In the genomic region with DNA sequence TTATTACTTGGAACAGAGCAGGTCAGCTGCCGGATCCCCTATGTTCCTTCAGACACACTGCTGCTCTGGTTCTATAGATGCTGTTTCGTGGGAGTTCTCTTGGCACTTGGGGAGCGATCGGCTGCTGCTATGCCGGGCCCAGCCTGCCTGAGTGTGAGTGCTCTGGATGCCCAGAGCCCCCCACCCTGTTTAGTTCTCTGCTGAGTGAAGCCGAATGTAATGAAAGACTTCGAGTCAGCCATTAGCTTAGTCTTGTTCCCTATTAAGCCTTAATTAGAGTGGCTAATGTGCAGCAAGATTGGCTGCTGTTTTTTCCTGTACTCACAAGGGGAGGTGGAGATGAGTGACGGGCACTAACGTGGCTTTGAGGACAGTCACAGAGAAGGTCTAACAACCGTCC, we compare ENCODE assay signal across 14 mouse cellular contexts. TPM values are rescaled to one million over a fixed set of nuclear protein-coding genes. Genes with fewer than 3 reads are reported as not detected.
A peak's percentile ranks its signal among the peaks of the same experiment; 100 is the strongest.
DNase-seq lines count a peak whose midpoint lies in the region; ATAC-seq and TF ChIP-seq lines count a peak whose summit lies in the region.
"Had no signal": no experiment of that assay in that cellular context is flagged by ENCODE, and none has a peak within 500 bp of the region (broad histone marks: within the 10 kb centered on the region; RNA-seq: fewer than 3 reads in every experiment).

No protein-coding gene starts in this region.

- H3K9me3 ChIP-seq in kidney, embryonic 15.5 days (replicated peaks): no peaks in the 10 kb centered on the region
- no peaks in the 10 kb centered on the region for H3K9me3 ChIP-seq in embryonic facial prominence, embryonic 11.5 days (replicated peaks; ENCODE audit: control insufficient read depth, low read length)
- no peaks in the 10 kb centered on the region for H3K9me3 ChIP-seq in forebrain, embryonic 14.5 days (replicated peaks; ENCODE audit: control insufficient read depth, low read length)
- H3K9me3 ChIP-seq in midbrain, embryonic 16.5 days (replicated peaks; ENCODE audit: control insufficient read depth, low read length, poor library complexity, severe bottlenecking): no peaks in the 10 kb centered on the region

- DNase-seq in kidney, adult 2 months: no peak
- no peak for DNase-seq in embryonic facial prominence, embryonic 11.5 days (ENCODE audit: low spot score)
- peak; percentile 60 for DNase-seq in forebrain, embryonic 14.5 days (ENCODE audit: low spot score)
- DNase-seq in cerebellum, adult 11 months: no peak
- DNase-seq: cerebellum, adult 11-12 months; gastrocnemius, adult 2 months; heart, postnatal 10 days; kidney, adult 18-20 months; thymus, adult 18-20 months had no signal

- peaks cover 29% of the 10 kb centered on the region for H3K27me3 ChIP-seq in kidney, embryonic 15.5 days
- no peaks in the 10 kb centered on the region for H3K27me3 ChIP-seq in kidney, adult 2 months (replicated peaks; ENCODE audit: control insufficient read depth, insufficient read depth, low read length)
- H3K27me3 ChIP-seq in embryonic facial prominence, embryonic 11.5 days (ENCODE audit: control insufficient read depth, insufficient read depth, low read length): no peaks in the 10 kb centered on the region
- H3K27me3 ChIP-seq in forebrain, embryonic 14.5 days (replicated peaks; ENCODE audit: control insufficient read depth, insufficient read depth, low read length): no peaks in the 10 kb centered on the region
- H3K27me3 ChIP-seq in midbrain, embryonic 16.5 days (ENCODE audit: control insufficient read depth, insufficient read depth, low read depth, low read length): no peaks in the 10 kb centered on the region

- no peak overlapping the region for H3K27ac ChIP-seq in kidney, embryonic 15.5 days
- no peak overlapping the region for H3K27ac ChIP-seq in kidney, adult 2 months (ENCODE audit: insufficient read depth, low read depth, low read length)
- H3K27ac ChIP-seq in embryonic facial prominence, embryonic 11.5 days (replicated peaks; ENCODE audit: low read depth, low read length): no peak overlapping the region
- H3K27ac ChIP-seq in forebrain, embryonic 14.5 days (ENCODE audit: low read depth, low read length): no peak overlapping the region
- H3K27ac ChIP-seq in midbrain, embryonic 16.5 days (ENCODE audit: low read length): no peak overlapping the region
- H3K27ac ChIP-seq: gastrocnemius, adult 2 months had no signal

- no peak overlapping the region for H3K9ac ChIP-seq in kidney, embryonic 15.5 days
- no peak overlapping the region for H3K9ac ChIP-seq in embryonic facial prominence, embryonic 11.5 days (replicated peaks; ENCODE audit: low read length)
- H3K9ac ChIP-seq in forebrain, embryonic 14.5 days (ENCODE audit: low read length): no peak overlapping the region
- no peak overlapping the region for H3K9ac ChIP-seq in midbrain, embryonic 16.5 days (ENCODE audit: low read depth, low read length)

- 24% methylated on average over 10 of the region's 10 CpGs for WGBS in kidney, embryonic 15.5 days
- WGBS in kidney, adult 2 months: 69% methylated on average over 10 of the region's 10 CpGs
- 54% methylated on average over 10 of the region's 10 CpGs for WGBS in embryonic facial prominence, embryonic 11.5 days
- 14% methylated on average over 10 of the region's 10 CpGs for WGBS in forebrain, embryonic 14.5 days
- WGBS in midbrain, embryonic 16.5 days: 59% methylated on average over 10 of the region's 10 CpGs

- no peak for TF ChIP-seq CTCF in kidney, adult 2 months (conservative IDR thresholded peaks at IDR 0.05; ENCODE audit: insufficient read depth, insufficient read length, low read depth, low read length)

- H3K4me1 ChIP-seq in kidney, embryonic 15.5 days: peaks cover 17% of the 10 kb centered on the region
- no peaks in the 10 kb centered on the region for H3K4me1 ChIP-seq in kidney, adult 2 months (ENCODE audit: control insufficient read depth, insufficient read depth, low read length)
- no peaks in the 10 kb centered on the region for H3K4me1 ChIP-seq in embryonic facial prominence, embryonic 11.5 days (ENCODE audit: control insufficient read depth, insufficient read depth, low read length)
- peaks cover 17% of the 10 kb centered on the region for H3K4me1 ChIP-seq in forebrain, embryonic 14.5 days (ENCODE audit: control insufficient read depth, insufficient read depth, low read length)
- H3K4me1 ChIP-seq in midbrain, embryonic 16.5 days (ENCODE audit: control insufficient read depth, insufficient read depth, low read length): peaks cover 8% of the 10 kb centered on the region; the same call in 1 of the 2 replicates

- no peak overlapping the region for H3K4me3 ChIP-seq in kidney, embryonic 15.5 days (replicated peaks)
- no peak overlapping the region for H3K4me3 ChIP-seq in kidney, adult 2 months (ENCODE audit: insufficient read depth, low read depth, low read length)
- no peak overlapping the region for H3K4me3 ChIP-seq in embryonic facial prominence, embryonic 11.5 days (ENCODE audit: low read depth, low read length)
- H3K4me3 ChIP-seq in forebrain, embryonic 14.5 days (ENCODE audit: low read depth, low read length): no peak overlapping the region
- no peak overlapping the region for H3K4me3 ChIP-seq in midbrain, embryonic 16.5 days (ENCODE audit: low read depth, low read length)
- H3K4me3 ChIP-seq: erythroblast, embryonic 14.5 days; gastrocnemius, adult 2 months had no signal

- H3K36me3 ChIP-seq in kidney, embryonic 15.5 days: peaks cover 22% of the 10 kb centered on the region
- no peaks in the 10 kb centered on the region for H3K36me3 ChIP-seq in kidney, adult 2 months (ENCODE audit: control insufficient read depth, insufficient read depth, low read length)
- no peaks in the 10 kb centered on the region for H3K36me3 ChIP-seq in embryonic facial prominence, embryonic 11.5 days (replicated peaks; ENCODE audit: control insufficient read depth, insufficient read depth, low read depth, low read length)
- peaks cover 11% of the 10 kb centered on the region; the same call in 1 of the 2 replicates for H3K36me3 ChIP-seq in forebrain, embryonic 14.5 days (ENCODE audit: control insufficient read depth, insufficient read depth, low read length)
- H3K36me3 ChIP-seq in midbrain, embryonic 16.5 days (ENCODE audit: control insufficient read depth, insufficient read depth, low read length): no peaks in the 10 kb centered on the region; the same call in 1 of the 2 replicates

- TF ChIP-seq POLR2A in kidney, adult 2 months (IDR thresholded peaks at IDR 0.05; ENCODE audit: low read depth, low read length): no peak

- H3K4me2 ChIP-seq in kidney, embryonic 15.5 days: peak overlapping the region; percentile 20; the same call in 1 of the 2 replicates
- H3K4me2 ChIP-seq in embryonic facial prominence, embryonic 11.5 days (ENCODE audit: low read depth, low read length): no peak overlapping the region
- no peak overlapping the region for H3K4me2 ChIP-seq in forebrain, embryonic 14.5 days (ENCODE audit: low read length)
- H3K4me2 ChIP-seq in midbrain, embryonic 16.5 days (ENCODE audit: low read length): no peak overlapping the region

- peak; percentile 67 for ATAC-seq in kidney, embryonic 15.5 days (replicated peaks; ENCODE audit: low FRiP score)
- 0 out of 2 replicates have a peak, but pooled peaks have one; percentile 23 for ATAC-seq in embryonic facial prominence, embryonic 11.5 days (replicated peaks; ENCODE audit: insufficient number of reproducible peaks, low FRiP score, low TSS enrichment, low read depth)
- ATAC-seq in forebrain, embryonic 14.5 days: peak; percentile 76
- ATAC-seq in midbrain, embryonic 16.5 days: peak; percentile 16; the same call in 1 of the 2 replicates
- ATAC-seq in megakaryocyte, adult 5-6 weeks (ENCODE audit: poor library complexity, severe bottlenecking): no peak
- ATAC-seq: CD4-positive, CD25-positive, alpha-beta regulatory T cell, adult 4 months had no signal

RNA-seq across cellular contexts. Expression of gene Sgo2a, which starts 55.1 kb away (rescaled TPM):
- 18.0 and 19.0 TPM in 2 replicates for polyA plus RNA-seq in kidney, embryonic 15.5 days (2015; fragmentation: Nextera tagmentation; extraction: Ambion mirVana)
- 0.03 and 0.05 TPM in 2 replicates for polyA plus RNA-seq in kidney, adult 2 months (2012; rRNA removed)
- 29.1 and 35.7 TPM in 2 replicates for polyA plus RNA-seq in embryonic facial prominence, embryonic 11.5 days (2014; fragmentation: Nextera tagmentation; extraction: Ambion mirVana)
- 11.0 and 12.2 TPM in 2 replicates for polyA plus RNA-seq in forebrain, embryonic 14.5 days (2014; fragmentation: Nextera tagmentation; extraction: Ambion mirVana)
- polyA plus RNA-seq in midbrain, embryonic 16.5 days (2015; fragmentation: Nextera tagmentation; extraction: Ambion mirVana): 2.0 and 3.2 TPM in 2 replicates
- total RNA-seq in megakaryocyte, adult 5-6 weeks (2015): 40.0 and 40.6 TPM in 2 replicates
- total RNA-seq in megakaryocyte, adult 5-6 weeks (2017): 43.0 and 43.6 TPM in 2 replicates
